Mouse (Mus musculus) right cerebral cortex, adult 18-20 months (tissue): ENCODE measurements around the gene Afap1.

ENCODE experiments used
- DNase-seq: peaks from one replicate; pipeline ENCODE4 v3.0.0; 2022; ENCODE audit warnings: mixed read lengths

Afap1 gene

GRCm38 (mm10) chr5:35893093-35893804, at the start of gene Afap1:
Afap1 (plus strand) TSS chr5:35893319.
- DNase-seq = peak; percentile 99

- no peak for DNase-seq
Measured at GRCm38 (mm10) chr5:35851485-35851884, 41.6 kb upstream of the Afap1 start.

- DNase-seq = no peak
Measured at GRCm38 (mm10) chr5:35853463-35853862, 39.7 kb upstream of the Afap1 start.

GRCm38 (mm10) chr5:35856245-35856644, 36.9 kb upstream of the Afap1 start:
- DNase-seq = no peak

- DNase-seq = peak; percentile 44
Measured at GRCm38 (mm10) chr5:35858069-35858468, 35.0 kb upstream of the Afap1 start.

- DNase-seq = no peak
Measured at GRCm38 (mm10) chr5:35861456-35861855, 31.7 kb upstream of the Afap1 start.

GRCm38 (mm10) chr5:35869973-35870372, 23.1 kb upstream of the Afap1 start:
- no peak for DNase-seq

GRCm38 (mm10) chr5:35870408-35871012, 22.6 kb upstream of the Afap1 start:
- peak; percentile 74 for DNase-seq

- DNase-seq = no peak
Measured at GRCm38 (mm10) chr5:35873382-35873781, 19.7 kb upstream of the Afap1 start.

- DNase-seq = no peak
Measured at GRCm38 (mm10) chr5:35876236-35876635, 16.9 kb upstream of the Afap1 start.

- DNase-seq = peak; percentile 84
Measured at GRCm38 (mm10) chr5:35879199-35879598, 13.9 kb upstream of the Afap1 start.

- no peak for DNase-seq
Measured at GRCm38 (mm10) chr5:35882391-35882790, 10.7 kb upstream of the Afap1 start.

GRCm38 (mm10) chr5:35884262-35884661, 8.9 kb upstream of the Afap1 start:
- peak; percentile 25 for DNase-seq

GRCm38 (mm10) chr5:35884689-35885088, 8.4 kb upstream of the Afap1 start:
- no peak for DNase-seq

GRCm38 (mm10) chr5:35888959-35889358, 4.2 kb upstream of the Afap1 start:
- no peak for DNase-seq

- DNase-seq = no peak
Measured at GRCm38 (mm10) chr5:35889641-35890040, 3.5 kb upstream of the Afap1 start.

GRCm38 (mm10) chr5:35890985-35891730, 2.0 kb upstream of the Afap1 start:
- no peak for DNase-seq

GRCm38 (mm10) chr5:35892363-35892762, 756 bp upstream of the Afap1 start:
- DNase-seq = no peak

GRCm38 (mm10) chr5:35893805-35894260, 714 bp downstream of the Afap1 start:
- peak; percentile 46 for DNase-seq

- no peak for DNase-seq
Measured at GRCm38 (mm10) chr5:35894295-35895047, 1.4 kb downstream of the Afap1 start.

- DNase-seq = no peak
Measured at GRCm38 (mm10) chr5:35895926-35896325, 2.8 kb downstream of the Afap1 start.

- no peak for DNase-seq
Measured at GRCm38 (mm10) chr5:35896556-35896955, 3.4 kb downstream of the Afap1 start.

- DNase-seq = no peak
Measured at GRCm38 (mm10) chr5:35897147-35897546, 4.0 kb downstream of the Afap1 start.
